Mouse (Mus musculus) bone marrow, adult 2 months (tissue): ENCODE data around the gene Creb5.

Experiments used
- CTCF ChIP-seq: fragments of 200-500 bp; IDR thresholded peaks from 2 replicates; pipeline ENCODE4 v1.5.1; 2011; ENCODE audit warnings: low read length, control low read depth; ENCODE audit not compliant: control insufficient read depth, insufficient read depth
- POLR2A ChIP-seq: fragments of 200-500 bp; IDR thresholded peaks from 2 replicates; pipeline ENCODE4 v1.6.1; 2011; ENCODE audit warnings: low read depth, mild to moderate bottlenecking, control low read depth, low read length, borderline replicate concordance; ENCODE audit not compliant: control insufficient read depth

- TF ChIP-seq POLR2A: no peak
- TF ChIP-seq CTCF: no peak
Measured at GRCm38 (mm10) chr6:53688762-53689477, 401.9 kb downstream of the Creb5 start.
